Mouse (Mus musculus) forebrain, embryonic 11.5 days (tissue): ENCODE data around the gene Cxcr6. TPM values are rescaled to one million over a fixed set of nuclear protein-coding genes. Genes with fewer than 3 reads are reported as not detected.

ENCODE experiments used
- ATAC-seq: fragments of 200-750 bp; cut with Nextera tagmentation; replicated peaks from 2 replicates; pipeline ENCODE4 v1.8.0; 2017; ENCODE audit warnings: moderate TSS enrichment; ENCODE audit not compliant: low FRiP score
- DNase-seq: peaks from one replicate; pipeline ENCODE4 v3.0.0-alpha.2; 2017; ENCODE audit warnings: low spot score
- H3K27ac ChIP-seq: fragments of 300-500 bp; sonication (generic); 2 replicates; pipeline ENCODE4 v1.5.1; 2014; ENCODE audit warnings: low read depth, low read length
- H3K27me3 ChIP-seq: fragments of 300-500 bp; sonication (generic); 2 replicates; pipeline ENCODE4 v1.6.1; 2014; ENCODE audit warnings: mild to moderate bottlenecking, low read length, mixed read lengths; ENCODE audit not compliant: control insufficient read depth, insufficient read depth
- H3K36me3 ChIP-seq: fragments of 300-500 bp; sonication (generic); 2 replicates; pipeline ENCODE4 v1.6.1; 2014; ENCODE audit warnings: mild to moderate bottlenecking, low read length, moderate library complexity, mixed read lengths; ENCODE audit not compliant: control insufficient read depth, insufficient read depth
- H3K4me1 ChIP-seq: fragments of 300-500 bp; sonication (generic); replicated peaks from 2 replicates; pipeline ENCODE4 v1.6.1; 2014; ENCODE audit warnings: low read length, mixed read lengths; ENCODE audit not compliant: control insufficient read depth, insufficient read depth
- H3K4me2 ChIP-seq: fragments of 300-500 bp; sonication (generic); 2 replicates; pipeline ENCODE4 v1.6.1; 2014; ENCODE audit warnings: low read depth, mild to moderate bottlenecking, low read length, moderate library complexity, mixed read lengths; ENCODE audit not compliant: severe bottlenecking
- H3K4me3 ChIP-seq: fragments of 300-500 bp; sonication (generic); 2 replicates; pipeline ENCODE4 v1.5.1; 2014; ENCODE audit warnings: low read depth, low read length
- H3K9ac ChIP-seq: fragments of 300-500 bp; sonication (generic); 2 replicates; pipeline ENCODE4 v1.6.1; 2014; ENCODE audit warnings: low read length
- H3K9me3 ChIP-seq: fragments of 300-500 bp; sonication (generic); 2 replicates; pipeline ENCODE4 v1.6.1; 2016; ENCODE audit warnings: low read length, mixed read lengths; ENCODE audit not compliant: control insufficient read depth
- WGBS: fragments of 180-500 bp; shearing (Covaris S2); extraction: QIAGEN DNeasy Blood & Tissue Kit; methylation state at CpG from one replicate; pipeline ENCODE4 v1.1.7; 2014; 5-methylcytosine and 5-hydroxymethylcytosine counted together
- polyA plus RNA-seq: library from polyadenylated mRNA; unstranded; fragments of >200 nt; fragmentation: Nextera tagmentation; extraction: Ambion mirVana; gene quantifications from 2 replicates; pipeline ENCODE4 v1.2.1, GENCODE M21; 2014

The Cxcr6 gene
- polyA plus RNA-seq, 1 experiment from 2014 or later: 0.09 TPM

GRCm38 (mm10) chr9:123808583-123808982, 2.3 kb downstream of the Cxcr6 start:
- Histone ChIP-seq H3K27me3 (no peaks in the 10 kb centered on the region), H3K4me1 (no peaks in the 10 kb centered on the region), H3K9me3 (no peaks in the 10 kb centered on the region), H3K36me3 (no peaks in the 10 kb centered on the region), H3K9ac (no peak overlapping the region), H3K4me3 (no peak overlapping the region), H3K27ac (no peak overlapping the region), H3K4me2 (no peak overlapping the region)
- WGBS: 81% methylated on average over 7 of the region's 7 CpGs
- ATAC-seq (no peak), DNase-seq (no peak)

DNA sequence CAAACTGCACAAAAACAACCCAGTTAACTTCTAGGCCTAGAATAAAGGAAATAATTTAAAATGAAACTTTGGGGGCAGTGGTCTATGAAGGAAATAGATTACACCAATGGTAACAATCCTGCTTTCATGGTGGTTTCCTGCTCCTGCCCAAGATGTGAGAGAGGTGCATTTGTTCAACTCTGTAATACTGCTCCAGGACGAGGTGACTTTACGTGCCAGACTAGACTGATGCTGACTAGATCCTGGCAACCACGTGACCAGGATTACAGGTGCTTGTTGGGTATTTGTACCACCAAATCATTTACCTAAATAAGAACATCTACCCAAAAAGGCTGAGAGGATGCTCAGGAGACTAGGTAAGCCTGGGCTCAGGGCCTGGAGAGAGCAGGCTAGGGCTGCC, 5.6 kb downstream of the Cxcr6 start:
- Histone ChIP-seq H3K9me3 (no peaks in the 10 kb centered on the region), H3K9ac (no peak overlapping the region), H3K4me1 (no peaks in the 10 kb centered on the region), H3K36me3 (no peaks in the 10 kb centered on the region), H3K27me3 (no peaks in the 10 kb centered on the region), H3K27ac (no peak overlapping the region), H3K4me2 (no peak overlapping the region), H3K4me3 (no peak overlapping the region)
- 93% methylated on average over 3 of the region's 3 CpGs for WGBS
- ATAC-seq (no peak), DNase-seq (no peak)

DNA sequence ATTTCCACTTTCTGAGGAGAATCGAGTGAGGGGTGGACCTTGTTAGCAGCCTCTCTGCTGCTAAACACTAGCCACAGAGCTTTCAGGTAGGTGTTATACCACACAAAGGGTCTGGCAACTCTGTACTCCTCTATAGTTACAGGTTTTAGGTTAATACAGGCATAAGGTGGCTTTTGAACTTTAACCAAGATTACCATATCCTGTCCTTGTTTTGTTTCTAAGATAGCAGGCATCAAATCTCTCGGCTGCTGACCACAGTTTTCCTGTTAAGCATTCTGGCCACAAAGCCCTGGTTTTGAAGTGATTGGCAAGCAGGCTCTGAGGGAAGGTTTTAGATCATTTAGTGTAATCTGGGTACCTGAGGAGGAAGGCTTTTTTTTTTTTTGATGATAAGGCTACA, 8.1 kb downstream of the Cxcr6 start:
- no peak for DNase-seq
- H3K36me3 ChIP-seq: no peaks in the 10 kb centered on the region

DNA sequence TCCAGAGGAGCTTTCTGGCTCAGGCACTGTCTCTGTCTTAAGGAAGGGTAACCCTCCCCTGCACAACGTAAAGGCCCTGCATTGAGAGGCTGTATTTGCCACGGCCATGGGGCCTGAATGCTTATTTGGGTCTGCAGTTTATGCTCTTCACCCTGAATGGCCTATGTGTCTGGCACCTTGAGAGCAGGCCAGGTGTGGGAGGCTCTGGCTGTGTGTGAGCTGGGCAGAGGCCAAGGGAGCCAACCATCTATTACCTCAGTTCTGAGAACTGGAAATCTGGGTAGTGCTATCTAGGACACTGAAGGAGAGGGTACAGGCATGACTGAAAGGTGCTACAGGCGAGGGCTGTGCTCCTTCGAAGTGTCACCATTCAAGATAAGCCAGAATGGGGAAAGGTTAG, 8.5 kb downstream of the Cxcr6 start:
- 88% methylated on average over 4 of the region's 4 CpGs for WGBS
- H3K27ac ChIP-seq: no peak overlapping the region
- no peak for DNase-seq
- no peak overlapping the region for H3K9ac ChIP-seq
- no peaks in the 10 kb centered on the region for H3K27me3 ChIP-seq
- no peaks in the 10 kb centered on the region for H3K9me3 ChIP-seq
- no peak overlapping the region for H3K4me2 ChIP-seq
- no peaks in the 10 kb centered on the region for H3K4me1 ChIP-seq
- ATAC-seq: no peak
- no peaks in the 10 kb centered on the region for H3K36me3 ChIP-seq
- no peak overlapping the region for H3K4me3 ChIP-seq

More for the DNA sequence above, 8.1 kb downstream of the Cxcr6 start:
- H3K9ac ChIP-seq: no peak overlapping the region
- no peak overlapping the region for H3K4me3 ChIP-seq
- H3K27ac ChIP-seq: no peak overlapping the region
- no peak overlapping the region for H3K4me2 ChIP-seq
- WGBS: 88% methylated on average over 2 of the region's 2 CpGs
- no peaks in the 10 kb centered on the region for H3K27me3 ChIP-seq
- no peak for ATAC-seq
- no peaks in the 10 kb centered on the region for H3K9me3 ChIP-seq
- H3K4me1 ChIP-seq: no peaks in the 10 kb centered on the region

DNA sequence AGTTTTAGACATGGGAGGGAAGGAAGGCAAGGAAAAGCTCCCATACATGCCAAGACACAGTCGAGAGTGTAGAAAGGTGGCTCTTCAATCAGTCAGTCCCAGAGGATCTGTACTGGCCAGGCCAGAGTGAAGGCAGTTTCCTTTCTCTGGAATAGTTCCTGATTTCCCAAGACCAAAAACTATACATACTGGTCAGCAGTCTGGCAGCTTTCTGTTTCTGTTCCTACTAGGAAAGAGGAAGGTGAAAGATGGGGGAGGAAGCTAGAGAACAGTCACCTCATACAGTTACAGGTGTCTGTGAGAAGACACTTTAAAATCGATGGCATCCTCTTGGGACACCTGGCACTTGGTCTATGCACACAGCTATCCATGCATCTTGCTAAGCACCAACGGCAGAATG, 9.2 kb downstream of the Cxcr6 start:
- H3K27me3 ChIP-seq: no peaks in the 10 kb centered on the region
- no peak overlapping the region for H3K4me3 ChIP-seq
- H3K9ac ChIP-seq: no peak overlapping the region
- no peaks in the 10 kb centered on the region for H3K36me3 ChIP-seq
- H3K4me1 ChIP-seq: no peaks in the 10 kb centered on the region
- DNase-seq (no peak), ATAC-seq (no peak)
- H3K4me2 ChIP-seq: no peak overlapping the region
- no peak overlapping the region for H3K27ac ChIP-seq
- H3K9me3 ChIP-seq: no peaks in the 10 kb centered on the region
- WGBS: 85% methylated on average over 3 of the region's 3 CpGs

- no peaks in the 10 kb centered on the region for H3K36me3 ChIP-seq
Observed at GRCm38 (mm10) chr9:123815996-123816395, 9.7 kb downstream of the Cxcr6 start.

DNA sequence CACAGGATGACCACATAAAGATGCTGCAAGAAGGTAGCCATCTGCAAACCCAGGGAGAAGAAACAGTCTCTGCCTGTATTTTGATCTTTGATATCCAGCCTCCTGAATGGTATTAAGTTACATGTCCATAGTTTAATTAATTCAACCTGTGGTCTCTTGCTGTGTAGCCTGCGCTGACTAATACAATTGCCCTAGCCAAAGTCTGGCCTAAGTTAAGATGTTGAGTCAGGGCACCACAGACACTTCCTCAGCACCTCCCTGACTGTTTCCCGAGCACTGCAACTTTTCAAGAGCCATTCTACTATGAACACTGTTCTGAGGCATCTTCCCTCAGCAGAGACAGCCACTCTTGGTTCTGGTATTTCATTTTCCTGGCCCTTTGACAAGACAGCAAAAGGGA, 12.3 kb downstream of the Cxcr6 start:
- Histone ChIP-seq H3K4me2 (no peak overlapping the region), H3K9me3 (no peaks in the 10 kb centered on the region), H3K36me3 (no peaks in the 10 kb centered on the region), H3K4me1 (no peaks in the 10 kb centered on the region), H3K27ac (no peak overlapping the region), H3K9ac (no peak overlapping the region), H3K4me3 (no peak overlapping the region), H3K27me3 (no peaks in the 10 kb centered on the region)
- ATAC-seq (no peak), DNase-seq (no peak)
- 83% methylated on average over 2 of the region's 2 CpGs for WGBS

More at GRCm38 (mm10) chr9:123815996-123816395, 9.7 kb downstream of the Cxcr6 start:
- Histone ChIP-seq H3K4me2 (no peak overlapping the region), H3K9me3 (no peaks in the 10 kb centered on the region), H3K4me3 (no peak overlapping the region), H3K27me3 (no peaks in the 10 kb centered on the region), H3K9ac (no peak overlapping the region), H3K27ac (no peak overlapping the region), H3K4me1 (no peaks in the 10 kb centered on the region)
- 90% methylated on average over 1 of the region's 1 CpGs for WGBS
- DNase-seq: no peak
- no peak for ATAC-seq

- Histone ChIP-seq H3K36me3 (no peaks in the 10 kb centered on the region; the same call in 1 of the 2 replicates), H3K9me3 (no peaks in the 10 kb centered on the region), H3K4me3 (no peak overlapping the region), H3K4me1 (no peaks in the 10 kb centered on the region), H3K9ac (no peak overlapping the region), H3K4me2 (no peak overlapping the region), H3K27ac (no peak overlapping the region), H3K27me3 (no peaks in the 10 kb centered on the region)
- no peak for ATAC-seq
- DNase-seq: no peak
- 89% methylated on average over 3 of the region's 3 CpGs for WGBS
Observed at GRCm38 (mm10) chr9:123826631-123827030, 20.4 kb downstream of the Cxcr6 start.

- DNase-seq (no peak), ATAC-seq (no peak)
- Histone ChIP-seq H3K27ac (no peak overlapping the region), H3K4me1 (no peaks in the 10 kb centered on the region), H3K36me3 (no peaks in the 10 kb centered on the region; the same call in 1 of the 2 replicates), H3K4me2 (no peak overlapping the region), H3K27me3 (no peaks in the 10 kb centered on the region), H3K9ac (no peak overlapping the region), H3K9me3 (no peaks in the 10 kb centered on the region), H3K4me3 (no peak overlapping the region)
- WGBS: 89% methylated on average over 4 of the region's 4 CpGs
Observed at GRCm38 (mm10) chr9:123828916-123829315, 22.6 kb downstream of the Cxcr6 start.
